Mouse (Mus musculus) C2C12 (cell line): ENCODE results near the gene Xxylt1. TPM values are rescaled to one million over a fixed set of nuclear protein-coding genes. Genes with fewer than 3 reads are reported as not detected.

Experiments used
- H3K27me3 ChIP-seq: one replicate; pipeline ENCODE4 v1.6.1; 2011; ENCODE audit not compliant: control insufficient read depth, insufficient read depth, insufficient read length
- H3K36me3 ChIP-seq: one replicate; pipeline ENCODE4 v1.6.1; 2011; ENCODE audit not compliant: control insufficient read depth, insufficient read depth
- H3K4me3 ChIP-seq: one replicate; pipeline ENCODE4 v1.5.1; 2011; ENCODE audit warnings: mild to moderate bottlenecking, control low read depth; ENCODE audit not compliant: poor library complexity, insufficient read depth, severe bottlenecking
- H3K79me2 ChIP-seq: one replicate; pipeline ENCODE4 v1.6.1; 2011; ENCODE audit not compliant: control insufficient read depth, insufficient read depth
- H3K79me3 ChIP-seq: one replicate; pipeline ENCODE4 v1.6.1; 2011; ENCODE audit warnings: low read depth, control low read depth
- H3ac ChIP-seq: one replicate; pipeline ENCODE3; 2011; ENCODE audit warnings: low read depth; ENCODE audit not compliant: control insufficient read depth, insufficient read length
- CEBPB ChIP-seq: IDR thresholded peaks from one replicate; pipeline ENCODE4 v1.6.1; 2011; ENCODE audit warnings: low read depth, mild to moderate bottlenecking, control low read depth, moderate library complexity
- CTCF ChIP-seq: IDR thresholded peaks from one replicate; pipeline ENCODE4 v1.5.1; 2011; ENCODE audit not compliant: control insufficient read depth, insufficient read depth, insufficient read length
- FOSL1 ChIP-seq: IDR thresholded peaks from one replicate; pipeline ENCODE4 v1.8.0; 2011; ENCODE audit warnings: mild to moderate bottlenecking, low read length; ENCODE audit not compliant: poor library complexity, insufficient read depth, severe bottlenecking
- MAX ChIP-seq: IDR thresholded peaks from one replicate; pipeline ENCODE4 v1.6.1; 2011; ENCODE audit warnings: mild to moderate bottlenecking, control low read depth
- MYOD1 ChIP-seq: IDR thresholded peaks from one replicate; pipeline ENCODE4 v1.6.1; 2011; ENCODE audit warnings: low read depth; ENCODE audit not compliant: control insufficient read depth, insufficient read length
- MYOG ChIP-seq: IDR thresholded peaks from one replicate; pipeline ENCODE4 v1.6.1; 2011; ENCODE audit not compliant: control insufficient read depth, insufficient read length; ENCODE audit errors: extremely low read depth
- USF1 ChIP-seq: IDR thresholded peaks from one replicate; pipeline ENCODE4 v1.6.1; 2011; ENCODE audit warnings: low read depth, mild to moderate bottlenecking, control low read depth, moderate library complexity
- polyA plus RNA-seq: library from polyadenylated mRNA; unstranded; fragments of >200 nt; fragmentation: generic; extraction: Trizol; gene quantifications from one replicate; pipeline ENCODE4 v1.2.1, GENCODE M21; 2012; ENCODE audit warnings: missing spikeins

Xxylt1 gene
- polyA plus RNA-seq, 1 experiment, result 10.4 TPM

DNA sequence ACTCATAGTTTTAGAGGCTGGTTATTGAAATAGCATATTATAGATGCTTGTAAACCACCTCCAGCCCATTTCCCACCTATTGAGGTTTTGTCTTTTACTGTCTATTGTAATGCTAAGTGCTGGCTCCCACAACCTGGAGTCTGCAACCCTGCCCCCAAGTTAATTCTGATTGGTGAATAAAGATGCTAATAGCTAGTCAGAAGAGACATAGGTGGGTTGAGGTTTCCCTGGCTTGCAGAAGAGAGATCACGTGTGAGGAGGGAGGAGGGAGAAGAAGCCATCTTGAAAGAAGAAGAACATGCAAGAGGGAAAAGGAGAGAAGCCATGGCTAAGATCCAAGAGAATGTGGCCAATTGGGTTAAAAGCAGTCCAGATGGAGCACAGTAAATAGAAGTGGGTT is 43.8 kb downstream of the Xxylt1 start:
- Histone ChIP-seq H3K79me3 (no peaks in the 10 kb centered on the region), H3ac (no peak overlapping the region), H3K36me3 (no peaks in the 10 kb centered on the region), H3K79me2 (no peaks in the 10 kb centered on the region), H3K27me3 (no peaks in the 10 kb centered on the region), H3K4me3 (no peak overlapping the region)
- TF ChIP-seq FOSL1 (no peak), MYOG (no peak), USF1 (no peak), CEBPB (no peak), MAX (no peak), MYOD1 (no peak), CTCF (no peak)

DNA sequence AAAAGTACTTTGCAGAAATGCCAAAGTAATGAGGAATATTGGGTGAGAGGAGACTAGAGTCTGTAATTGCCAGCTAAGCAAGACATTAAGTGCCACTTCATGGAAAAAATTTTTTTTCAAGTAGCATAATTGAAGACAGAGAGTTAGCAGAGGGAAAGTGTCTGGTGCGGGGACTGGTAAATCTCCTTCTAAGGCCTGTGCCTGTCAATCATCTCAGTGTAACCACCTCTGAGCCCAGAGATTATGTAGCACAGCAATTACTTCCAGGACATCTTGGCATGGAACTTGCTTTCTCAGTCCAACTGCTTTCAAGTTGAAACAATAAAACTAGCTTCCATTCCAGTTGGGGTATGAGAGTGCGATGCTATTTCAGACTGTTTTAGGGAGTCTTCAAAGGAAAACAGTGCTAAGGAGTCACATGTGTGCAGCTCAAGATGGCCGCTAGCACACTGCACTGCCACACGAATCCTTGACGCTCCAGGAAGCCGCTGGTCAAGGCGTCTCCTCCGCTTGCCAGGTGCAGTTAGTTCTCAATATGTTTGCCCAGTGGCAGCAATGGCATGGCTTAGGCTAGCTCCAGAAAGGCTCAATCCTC is 45.5 kb downstream of the Xxylt1 start:
- H3K79me3 ChIP-seq, result no peaks in the 10 kb centered on the region
- no peaks in the 10 kb centered on the region for H3K79me2 ChIP-seq
- no peaks in the 10 kb centered on the region for H3K27me3 ChIP-seq
- H3K36me3 ChIP-seq, result no peaks in the 10 kb centered on the region
- H3ac ChIP-seq, result no peak overlapping the region
- TF ChIP-seq CEBPB (no peak), MYOD1 (no peak), MYOG (no peak), USF1 (no peak), FOSL1 (no peak), CTCF (no peak)
- no peak overlapping the region for H3K4me3 ChIP-seq

- Histone ChIP-seq H3ac (no peak overlapping the region), H3K4me3 (no peak overlapping the region), H3K79me2 (no peaks in the 10 kb centered on the region), H3K79me3 (no peaks in the 10 kb centered on the region), H3K36me3 (no peaks in the 10 kb centered on the region), H3K27me3 (no peaks in the 10 kb centered on the region)
- TF ChIP-seq CEBPB, result no peak
- TF ChIP-seq MYOD1, result no peak
- TF ChIP-seq MYOG, result no peak
- TF ChIP-seq FOSL1, result no peak
- TF ChIP-seq MAX, result no peak
- no peak for TF ChIP-seq CTCF
- TF ChIP-seq USF1, result no peak
Observed at GRCm38 (mm10) chr16:31035235-31035634, 46.0 kb downstream of the Xxylt1 start.

DNA sequence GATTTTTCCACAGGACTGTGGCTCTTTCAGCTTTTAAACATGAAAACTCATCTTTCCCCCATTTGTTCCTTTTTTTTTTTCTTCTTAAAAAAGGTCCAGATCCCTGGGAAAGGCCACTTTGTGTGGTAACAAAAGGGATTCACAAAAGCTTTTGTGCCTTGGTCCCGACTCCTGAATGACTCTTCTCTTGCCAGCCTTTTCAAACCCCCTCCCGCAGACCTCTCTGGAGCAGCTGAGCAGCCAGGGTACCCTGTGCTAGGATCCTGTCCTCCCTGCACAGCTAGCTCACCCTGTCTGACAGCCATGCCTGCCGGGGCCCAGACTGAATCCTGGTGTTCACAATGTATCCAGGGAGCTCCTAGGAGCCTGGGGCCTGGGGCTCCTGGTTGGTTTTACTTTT is 47.2 kb downstream of the Xxylt1 start:
- H3K27me3 ChIP-seq, result no peaks in the 10 kb centered on the region
- H3K4me3 ChIP-seq, result no peak overlapping the region
- no peak for TF ChIP-seq MAX
- TF ChIP-seq USF1, result no peak
- TF ChIP-seq FOSL1, result no peak
- no peak for TF ChIP-seq MYOD1
- TF ChIP-seq CTCF, result no peak
- no peak for TF ChIP-seq CEBPB
- TF ChIP-seq MYOG, result no peak
- H3ac ChIP-seq, result no peak overlapping the region
- H3K79me3 ChIP-seq, result no peaks in the 10 kb centered on the region
- H3K36me3 ChIP-seq, result no peaks in the 10 kb centered on the region
- no peaks in the 10 kb centered on the region for H3K79me2 ChIP-seq

DNA sequence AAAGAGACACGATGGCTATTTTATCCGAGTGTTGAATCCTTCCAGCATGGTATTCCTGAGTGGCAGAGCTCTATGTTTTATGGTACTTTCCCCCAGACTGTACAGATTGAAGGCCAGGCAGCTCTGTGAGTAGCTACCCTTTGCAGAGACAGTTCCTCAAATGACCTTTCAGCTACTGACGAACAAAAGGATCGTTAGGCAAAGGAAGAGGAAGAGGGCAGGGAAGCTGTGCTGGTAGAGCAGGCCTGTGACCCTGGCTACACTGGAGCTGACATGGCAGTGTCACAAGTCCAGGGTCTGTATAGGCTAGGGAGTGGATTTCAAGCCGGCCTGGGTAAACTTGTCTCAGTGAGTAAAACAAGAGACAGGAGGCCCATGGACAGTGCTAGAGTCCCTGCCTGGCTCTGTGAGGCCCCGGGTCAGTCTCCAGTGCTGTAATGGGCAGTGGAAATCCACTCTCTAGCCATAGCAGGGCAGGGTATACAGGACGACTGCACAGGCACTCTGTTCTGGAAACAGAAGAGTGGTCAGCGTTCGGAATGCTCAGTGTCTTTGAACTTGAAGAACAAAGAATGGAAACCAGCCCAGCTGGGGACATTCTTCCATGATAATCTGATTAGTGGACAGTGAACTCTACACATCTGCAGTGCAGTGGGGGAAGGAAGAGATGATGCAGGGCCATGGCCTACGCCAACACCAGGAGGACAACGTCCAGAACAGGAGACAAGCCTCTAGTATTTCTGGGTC is 51.3 kb downstream of the Xxylt1 start:
- H3K4me3 ChIP-seq, result no peak overlapping the region
- H3K36me3 ChIP-seq, result no peaks in the 10 kb centered on the region
- H3K79me2 ChIP-seq, result no peaks in the 10 kb centered on the region
- no peaks in the 10 kb centered on the region for H3K79me3 ChIP-seq
- no peak for TF ChIP-seq USF1
- no peak for TF ChIP-seq CTCF
- no peak for TF ChIP-seq CEBPB
- TF ChIP-seq MYOD1, result no peak
- TF ChIP-seq FOSL1, result no peak
- TF ChIP-seq MAX, result no peak
- TF ChIP-seq MYOG, result no peak
- no peaks in the 10 kb centered on the region for H3K27me3 ChIP-seq
- H3ac ChIP-seq, result no peak overlapping the region

GRCm38 (mm10) chr16:31027675-31028074 is 53.6 kb downstream of the Xxylt1 start:
- no peaks in the 10 kb centered on the region for H3K79me3 ChIP-seq
- no peak overlapping the region for H3ac ChIP-seq
- H3K27me3 ChIP-seq, result no peaks in the 10 kb centered on the region
- TF ChIP-seq CTCF (no peak), FOSL1 (no peak), MYOD1 (no peak), MYOG (no peak), CEBPB (no peak), MAX (no peak)
- H3K4me3 ChIP-seq, result no peak overlapping the region
- no peaks in the 10 kb centered on the region for H3K79me2 ChIP-seq
- no peaks in the 10 kb centered on the region for H3K36me3 ChIP-seq
